Mouse (Mus musculus) sigmoid colon, adult 10 weeks (tissue): ENCODE measurements around the gene Arhgef40. TPM values are rescaled to one million over a fixed set of nuclear protein-coding genes. Genes with fewer than 3 reads are reported as not detected.

Experiments
- polyA plus RNA-seq: library from polyadenylated mRNA; stranded (reverse); fragments of 350-450 nt; fragmentation: Illumina TruSeq; extraction: RNeasy Lipid Tissue Mini Kit (QIAGEN cat#74804); gene quantifications from one replicate; pipeline ENCODE4 v1.2.3, GENCODE M21; 2014; ENCODE audit warnings: low read depth, low replicate concordance

The Arhgef40 gene
- 6.1 TPM for polyA plus RNA-seq

GRCm38 (mm10) chr14:51984247-51985231, at the start of gene Arhgef40:
Arhgef40 (plus strand) TSS chr14:51984719.

GRCm38 (mm10) chr14:52015445-52016100, 31.1 kb downstream of the Arhgef40 start, which contains the start of gene Tmem253:
Tmem253 (plus strand) TSS chr14:52015658.

GRCm38 (mm10) chr14:52020486-52021137, 36.1 kb downstream of the Arhgef40 start, which contains the start of gene Zfp219:
Zfp219 (minus strand) TSS chr14:52020733.

GRCm38 (mm10) chr14:52042359-52042758, 57.8 kb downstream of the Arhgef40 start, which contains the start of gene Olfr221:
Olfr221 (minus strand) TSS chr14:52042459.

Other genes with a start within 250 kb of the Arhgef40 start
- 194 TPM for gene Ang4, start 211.1 kb upstream of the Arhgef40 start, polyA plus RNA-seq
- 0.32 TPM for gene AY358078, start 184.7 kb upstream of the Arhgef40 start, polyA plus RNA-seq
- gene Ear6, start 131.0 kb upstream of the Arhgef40 start, polyA plus RNA-seq = not detected
- 11.0 TPM for gene Mettl17, start 99.9 kb upstream of the Arhgef40 start, polyA plus RNA-seq
- gene Slc39a2, start 91.8 kb upstream of the Arhgef40 start, polyA plus RNA-seq = 1.6 TPM
- 246 TPM for gene Ndrg2, start 70.6 kb upstream of the Arhgef40 start, polyA plus RNA-seq
- not detected for gene Tppp2, start 66.3 kb upstream of the Arhgef40 start, polyA plus RNA-seq
- not detected for gene Rnase13, start 61.9 kb upstream of the Arhgef40 start, polyA plus RNA-seq
- gene Tmem253, start 30.9 kb downstream of the Arhgef40 start, polyA plus RNA-seq = 3.0 TPM
- 1.7 TPM for gene Zfp219, start 36.0 kb downstream of the Arhgef40 start, polyA plus RNA-seq
- gene Olfr221, start 57.7 kb downstream of the Arhgef40 start, polyA plus RNA-seq = not detected
- 368 TPM for gene Hnrnpc, start 119.3 kb downstream of the Arhgef40 start, polyA plus RNA-seq
- gene Rpgrip1, start 126.0 kb downstream of the Arhgef40 start, polyA plus RNA-seq = 5.5 TPM
- gene Supt16, start 212.7 kb downstream of the Arhgef40 start, polyA plus RNA-seq = 63.7 TPM